Mouse (Mus musculus): ENCODE measurements at regions not wholly inside any gene's neighbourhood (a gene's known extent, or its start where the extent isn't known, plus 50 kb on each side); places are given as distances from the start of the nearest gene placed in this dataset.

- no peak for TF ChIP-seq POLR2A (IDR thresholded peaks at IDR 0.05; ENCODE audit: control insufficient read depth, low read depth, low read length)
- no peak for TF ChIP-seq CTCF (IDR thresholded peaks at IDR 0.05; ENCODE audit: control insufficient read depth, insufficient read depth, insufficient replicate concordance, low read depth, low read length)
Measured at GRCm38 (mm10) chr9:46408776-46409175, 89.0 kb upstream of the 4931429L15Rik start.

All from testis, adult 2 months (tissue).